Mouse (Mus musculus): ENCODE data around the gene Nlk. TPM values are rescaled to one million over a fixed set of nuclear protein-coding genes. Genes with fewer than 3 reads are reported as not detected.

The Nlk gene
- polyA plus RNA-seq, 1 experiment from 2014 or later: 3.2 TPM

DNA sequence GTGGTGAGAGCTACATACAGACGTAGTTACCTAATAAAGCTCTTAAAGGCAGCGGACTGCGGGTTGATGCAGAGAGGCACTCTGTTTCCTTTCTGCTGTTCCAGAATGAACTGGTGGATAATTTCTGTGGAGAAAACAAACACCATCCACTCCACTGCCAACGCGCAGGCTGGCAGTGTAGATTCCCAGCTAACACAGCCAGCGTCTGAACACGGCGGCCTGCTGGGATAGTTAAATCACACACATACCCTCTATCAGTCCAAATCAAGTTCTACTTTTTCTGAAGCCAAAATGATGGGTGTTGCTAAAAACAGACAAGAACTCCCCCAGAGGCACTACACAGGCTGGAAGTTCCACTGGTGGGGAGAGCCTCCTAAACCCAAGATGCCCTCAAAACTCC lies 125.7 kb downstream of the Nlk start:
- 86% methylated on average over 8 of the region's 8 CpGs for WGBS (ENCODE audit: insufficient replicate concordance)
- Histone ChIP-seq H3K27me3 (ENCODE audit: control insufficient read depth, insufficient read depth, low read depth, low read length) (no peaks in the 10 kb centered on the region), H3K4me3 (ENCODE audit: low read depth, low read length) (no peak overlapping the region), H3K27ac (ENCODE audit: low read length) (no peak overlapping the region), H3K4me1 (ENCODE audit: control insufficient read depth, low read depth, low read length) (peaks cover 3% of the 10 kb centered on the region; the same call in 1 of the 2 replicates), H3K4me2 (ENCODE audit: low read depth, low read length) (no peak overlapping the region), H3K9me3 (replicated peaks; ENCODE audit: control insufficient read depth, low read length) (no peaks in the 10 kb centered on the region), H3K9ac (ENCODE audit: low read depth, low read length) (no peak overlapping the region), H3K36me3 (ENCODE audit: control insufficient read depth, insufficient read depth) (no peaks in the 10 kb centered on the region)
- ATAC-seq (ENCODE audit: low read depth): no peak

DNA sequence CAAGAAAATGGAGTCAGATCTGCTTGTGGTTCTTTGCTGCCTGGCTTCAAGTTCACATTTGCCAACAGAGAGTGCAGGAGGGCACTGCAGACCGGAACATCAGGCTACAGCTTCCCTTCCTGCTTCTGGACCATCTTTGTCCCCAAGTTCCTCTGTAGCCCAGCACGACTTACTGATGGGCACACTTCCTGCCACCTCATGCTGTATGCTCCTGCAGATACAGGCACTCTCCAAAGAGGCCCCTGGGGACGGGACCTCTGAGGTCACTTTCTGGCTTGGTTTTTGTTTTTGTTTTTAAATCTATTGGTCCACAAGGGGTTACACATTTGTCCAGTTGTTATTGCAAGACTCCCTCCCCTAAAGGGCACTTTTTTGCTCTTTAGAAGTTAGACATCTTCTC lies 127.4 kb downstream of the Nlk start:
- H3K27ac ChIP-seq (ENCODE audit: low read length): no peak overlapping the region
- WGBS (ENCODE audit: insufficient replicate concordance): 37% methylated on average over 3 of the region's 3 CpGs

DNA sequence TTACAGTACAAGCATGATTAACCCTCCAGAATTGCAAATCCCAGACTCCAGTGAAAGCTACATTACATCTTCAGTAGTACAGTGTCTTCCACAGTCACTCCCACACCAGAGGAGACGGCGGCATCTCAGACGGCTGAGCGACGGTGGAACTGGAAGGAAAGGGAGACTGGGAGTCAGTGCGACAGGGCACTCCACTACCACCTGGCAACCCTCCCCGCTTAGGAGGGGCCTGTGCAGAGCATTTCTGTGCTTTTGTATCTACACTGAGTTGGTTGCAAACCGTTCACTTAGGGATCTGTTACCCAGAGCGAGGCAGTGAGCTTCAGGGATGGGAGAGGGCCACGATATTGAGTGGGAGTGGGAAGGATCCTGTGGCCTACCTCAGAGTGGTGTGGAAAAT lies 128.3 kb downstream of the Nlk start:
- H3K36me3 ChIP-seq (ENCODE audit: control insufficient read depth, insufficient read depth): no peaks in the 10 kb centered on the region
- ATAC-seq (ENCODE audit: low read depth): no peak
- no peak overlapping the region for H3K9ac ChIP-seq (ENCODE audit: low read depth, low read length)
- no peak overlapping the region for H3K4me2 ChIP-seq (ENCODE audit: low read depth, low read length)
- no peak overlapping the region for H3K27ac ChIP-seq (ENCODE audit: low read length)
- no peaks in the 10 kb centered on the region; the same call in 1 of the 2 replicates for H3K4me1 ChIP-seq (ENCODE audit: control insufficient read depth, low read depth, low read length)
- H3K27me3 ChIP-seq (ENCODE audit: control insufficient read depth, insufficient read depth, low read depth, low read length): no peaks in the 10 kb centered on the region
- no peaks in the 10 kb centered on the region for H3K9me3 ChIP-seq (replicated peaks; ENCODE audit: control insufficient read depth, low read length)
- WGBS (ENCODE audit: insufficient replicate concordance): 82% methylated on average over 10 of the region's 10 CpGs
- H3K4me3 ChIP-seq (ENCODE audit: low read depth, low read length): no peak overlapping the region

More for the DNA sequence above, 127.4 kb downstream of the Nlk start:
- no peaks in the 10 kb centered on the region for H3K27me3 ChIP-seq (ENCODE audit: control insufficient read depth, insufficient read depth, low read depth, low read length)
- H3K4me3 ChIP-seq (ENCODE audit: low read depth, low read length): no peak overlapping the region
- H3K4me2 ChIP-seq (ENCODE audit: low read depth, low read length): no peak overlapping the region
- H3K9me3 ChIP-seq (replicated peaks; ENCODE audit: control insufficient read depth, low read length): no peaks in the 10 kb centered on the region
- no peak overlapping the region for H3K9ac ChIP-seq (ENCODE audit: low read depth, low read length)
- peaks cover 2% of the 10 kb centered on the region; the same call in 1 of the 2 replicates for H3K4me1 ChIP-seq (ENCODE audit: control insufficient read depth, low read depth, low read length)
- no peaks in the 10 kb centered on the region for H3K36me3 ChIP-seq (ENCODE audit: control insufficient read depth, insufficient read depth)
- no peak for ATAC-seq (ENCODE audit: low read depth)

DNA sequence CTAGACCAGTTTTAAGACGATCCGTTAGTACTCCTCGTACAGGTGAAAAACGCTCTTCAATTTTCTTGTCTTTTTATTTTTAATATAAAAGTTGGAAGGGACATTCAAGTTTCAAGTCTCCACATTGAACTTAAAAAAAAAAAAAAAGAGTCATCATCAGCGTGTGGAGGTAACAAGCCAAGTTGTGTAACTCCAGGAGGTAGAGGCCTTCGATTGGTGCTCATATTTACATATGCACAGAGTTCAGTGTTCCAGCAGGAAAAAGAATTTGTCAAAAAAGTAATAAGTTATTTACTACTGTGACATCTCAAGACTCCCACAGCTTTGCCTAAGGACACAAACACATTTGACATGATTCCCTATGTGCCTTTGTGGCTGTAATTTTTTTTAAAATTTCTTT lies 129.6 kb downstream of the Nlk start:
- H3K4me1 ChIP-seq (ENCODE audit: control insufficient read depth, low read depth, low read length): no peaks in the 10 kb centered on the region; the same call in 1 of the 2 replicates
- H3K4me2 ChIP-seq (ENCODE audit: low read depth, low read length): no peak overlapping the region
- no peaks in the 10 kb centered on the region for H3K9me3 ChIP-seq (replicated peaks; ENCODE audit: control insufficient read depth, low read length)
- H3K36me3 ChIP-seq (ENCODE audit: control insufficient read depth, insufficient read depth): no peaks in the 10 kb centered on the region
- no peak for ATAC-seq (ENCODE audit: low read depth)
- H3K27me3 ChIP-seq (ENCODE audit: control insufficient read depth, insufficient read depth, low read depth, low read length): no peaks in the 10 kb centered on the region
- WGBS (ENCODE audit: insufficient replicate concordance): 73% methylated on average over 6 of the region's 6 CpGs
- no peak overlapping the region for H3K27ac ChIP-seq (ENCODE audit: low read length)
- no peak overlapping the region for H3K4me3 ChIP-seq (ENCODE audit: low read depth, low read length)
- no peak overlapping the region for H3K9ac ChIP-seq (ENCODE audit: low read depth, low read length)

DNA sequence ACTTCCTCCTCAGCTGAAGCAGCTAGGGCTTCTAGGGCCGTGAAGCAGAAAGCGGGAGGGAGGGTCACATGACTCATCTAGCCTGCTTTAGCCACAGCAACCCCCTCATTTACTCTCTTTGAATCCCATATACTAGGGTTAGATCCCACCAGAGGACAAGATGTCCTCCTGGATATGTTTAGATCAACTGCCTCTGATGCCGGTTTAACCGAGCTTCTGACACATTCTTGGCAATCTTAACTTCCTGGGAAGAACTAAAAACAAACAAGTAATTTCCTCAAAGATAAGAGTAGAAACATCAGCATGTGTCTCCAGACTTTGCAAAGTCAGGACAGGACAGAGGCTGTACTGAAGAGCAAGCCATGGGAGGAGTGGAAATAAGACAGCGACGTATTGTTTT lies 130.4 kb downstream of the Nlk start:
- WGBS (ENCODE audit: insufficient replicate concordance): 30% methylated on average over 6 of the region's 6 CpGs
- Histone ChIP-seq H3K27me3 (ENCODE audit: control insufficient read depth, insufficient read depth, low read depth, low read length) (no peaks in the 10 kb centered on the region), H3K9ac (ENCODE audit: low read depth, low read length) (no peak overlapping the region), H3K4me2 (ENCODE audit: low read depth, low read length) (no peak overlapping the region), H3K9me3 (replicated peaks; ENCODE audit: control insufficient read depth, low read length) (no peaks in the 10 kb centered on the region), H3K4me3 (ENCODE audit: low read depth, low read length) (no peak overlapping the region), H3K4me1 (ENCODE audit: control insufficient read depth, low read depth, low read length) (no peaks in the 10 kb centered on the region; the same call in 1 of the 2 replicates), H3K36me3 (ENCODE audit: control insufficient read depth, insufficient read depth) (no peaks in the 10 kb centered on the region), H3K27ac (ENCODE audit: low read length) (0 out of 2 replicates have a peak overlapping the region, but pooled peaks have one; percentile 21)
- peak; percentile 45; the same call in 1 of the 2 replicates for ATAC-seq (ENCODE audit: low read depth)

DNA sequence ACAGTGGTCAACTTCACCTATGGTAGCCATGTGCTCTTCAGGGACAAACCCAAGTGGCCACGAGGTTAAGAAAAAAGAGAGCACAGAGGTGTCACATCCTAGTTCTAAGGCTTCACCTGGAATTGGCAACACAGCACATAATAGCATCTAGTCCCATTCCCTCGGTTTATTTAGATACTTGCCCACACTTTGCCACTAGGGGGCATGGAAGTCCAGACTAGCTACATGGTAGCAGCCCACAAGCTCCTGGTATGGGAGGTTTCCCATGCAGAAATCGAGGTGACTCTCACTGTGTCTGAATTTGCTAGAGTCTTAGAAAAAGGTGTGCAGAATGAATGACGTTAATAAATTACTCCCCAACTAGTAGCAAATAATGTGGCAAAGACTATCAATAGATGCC lies 136.7 kb downstream of the Nlk start:
- H3K36me3 ChIP-seq (ENCODE audit: control insufficient read depth, insufficient read depth): no peaks in the 10 kb centered on the region
- peaks cover 10% of the 10 kb centered on the region for H3K4me1 ChIP-seq (ENCODE audit: control insufficient read depth, low read depth, low read length)
- H3K4me3 ChIP-seq (ENCODE audit: low read depth, low read length): no peak overlapping the region
- H3K4me2 ChIP-seq (ENCODE audit: low read depth, low read length): no peak overlapping the region
- no peaks in the 10 kb centered on the region for H3K9me3 ChIP-seq (replicated peaks; ENCODE audit: control insufficient read depth, low read length)
- no peak overlapping the region for H3K27ac ChIP-seq (ENCODE audit: low read length)
- H3K9ac ChIP-seq (ENCODE audit: low read depth, low read length): no peak overlapping the region
- WGBS (ENCODE audit: insufficient replicate concordance): 9% methylated on average over 4 of the region's 4 CpGs
- H3K27me3 ChIP-seq (ENCODE audit: control insufficient read depth, insufficient read depth, low read depth, low read length): no peaks in the 10 kb centered on the region
- ATAC-seq (ENCODE audit: low read depth): 0 out of 2 replicates have a peak, but pooled peaks have one; percentile 22

DNA sequence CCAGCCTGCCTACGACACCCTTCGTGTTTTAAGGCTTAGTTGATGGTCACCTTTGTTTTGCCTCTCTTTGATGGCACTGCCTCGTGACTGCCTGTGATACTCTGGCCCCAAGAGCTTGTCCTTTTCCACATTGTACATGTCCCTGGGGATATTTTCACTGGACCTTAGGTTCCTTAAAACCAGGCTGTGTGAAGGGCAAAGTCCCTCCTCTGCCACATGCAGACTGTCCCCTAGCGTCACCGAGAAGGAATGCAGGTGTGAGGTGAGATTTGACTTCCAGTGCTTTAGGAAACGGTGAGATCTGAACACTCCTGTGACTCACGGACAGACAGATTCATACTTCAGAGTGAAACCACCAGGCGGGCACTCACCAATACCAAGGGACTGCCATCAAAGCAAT lies 139.9 kb downstream of the Nlk start:
- Histone ChIP-seq H3K27ac (ENCODE audit: low read length) (no peak overlapping the region), H3K36me3 (ENCODE audit: control insufficient read depth, insufficient read depth) (no peaks in the 10 kb centered on the region), H3K4me3 (ENCODE audit: low read depth, low read length) (no peak overlapping the region), H3K4me2 (ENCODE audit: low read depth, low read length) (no peak overlapping the region), H3K9me3 (replicated peaks; ENCODE audit: control insufficient read depth, low read length) (no peaks in the 10 kb centered on the region), H3K9ac (ENCODE audit: low read depth, low read length) (no peak overlapping the region), H3K27me3 (ENCODE audit: control insufficient read depth, insufficient read depth, low read depth, low read length) (no peaks in the 10 kb centered on the region), H3K4me1 (ENCODE audit: control insufficient read depth, low read depth, low read length) (peaks cover 17% of the 10 kb centered on the region)
- 48% methylated on average over 8 of the region's 8 CpGs for WGBS (ENCODE audit: insufficient replicate concordance)
- no peak for ATAC-seq (ENCODE audit: low read depth)

DNA sequence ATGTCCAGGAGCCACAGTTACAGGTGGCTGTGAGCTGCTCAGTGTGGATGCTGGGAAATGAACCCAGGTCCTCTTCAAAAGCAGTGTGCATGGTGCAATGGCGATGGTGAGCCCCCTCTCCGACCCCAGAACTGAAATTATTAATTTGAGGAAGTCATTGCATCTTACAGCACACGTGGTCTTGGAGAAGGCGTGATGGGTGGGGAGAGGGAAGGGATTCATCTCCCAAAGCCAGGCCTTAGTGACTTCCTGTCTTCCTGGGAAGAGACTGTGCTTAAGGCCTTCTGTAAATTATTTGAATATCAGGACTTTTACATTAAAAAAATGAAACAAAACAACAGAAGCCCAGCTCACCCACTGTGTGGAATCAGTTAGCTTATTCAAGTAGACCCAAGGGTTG lies 141.1 kb downstream of the Nlk start:
- Histone ChIP-seq H3K9me3 (replicated peaks; ENCODE audit: control insufficient read depth, low read length) (no peaks in the 10 kb centered on the region), H3K36me3 (ENCODE audit: control insufficient read depth, insufficient read depth) (no peaks in the 10 kb centered on the region), H3K27ac (ENCODE audit: low read length) (peak overlapping the region; percentile 78), H3K4me1 (ENCODE audit: control insufficient read depth, low read depth, low read length) (peaks cover 19% of the 10 kb centered on the region), H3K4me2 (ENCODE audit: low read depth, low read length) (no peak overlapping the region), H3K9ac (ENCODE audit: low read depth, low read length) (no peak overlapping the region), H3K4me3 (ENCODE audit: low read depth, low read length) (no peak overlapping the region), H3K27me3 (ENCODE audit: control insufficient read depth, insufficient read depth, low read depth, low read length) (no peaks in the 10 kb centered on the region)
- WGBS (ENCODE audit: insufficient replicate concordance): 52% methylated on average over 4 of the region's 4 CpGs
- ATAC-seq (ENCODE audit: low read depth): no peak

DNA sequence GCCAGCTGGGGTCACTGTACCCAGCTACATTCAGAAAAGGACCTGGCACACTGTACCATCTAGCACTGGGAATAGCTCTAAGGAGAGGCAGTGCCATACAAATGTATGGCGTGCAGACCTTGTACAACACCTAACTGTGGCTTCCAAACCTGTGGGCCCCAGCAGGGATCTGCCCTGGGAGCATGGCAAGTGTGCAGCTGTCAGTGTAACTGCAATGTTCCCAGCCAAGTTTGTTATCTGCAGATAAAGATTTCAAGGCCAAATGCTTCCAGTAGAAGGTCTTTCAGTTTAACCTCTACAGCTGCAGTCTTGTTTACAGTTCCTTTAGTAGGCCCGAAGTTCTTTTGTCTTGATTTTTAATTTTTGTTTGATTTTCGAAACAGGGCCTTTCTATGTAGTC lies 141.6 kb downstream of the Nlk start:
- Histone ChIP-seq H3K4me1 (ENCODE audit: control insufficient read depth, low read depth, low read length) (peaks cover 22% of the 10 kb centered on the region), H3K27ac (ENCODE audit: low read length) (peak overlapping the region; percentile 78), H3K27me3 (ENCODE audit: control insufficient read depth, insufficient read depth, low read depth, low read length) (no peaks in the 10 kb centered on the region), H3K9me3 (replicated peaks; ENCODE audit: control insufficient read depth, low read length) (no peaks in the 10 kb centered on the region), H3K4me3 (ENCODE audit: low read depth, low read length) (no peak overlapping the region), H3K4me2 (ENCODE audit: low read depth, low read length) (no peak overlapping the region), H3K9ac (ENCODE audit: low read depth, low read length) (peak overlapping the region; percentile 7; the same call in 1 of the 2 replicates), H3K36me3 (ENCODE audit: control insufficient read depth, insufficient read depth) (no peaks in the 10 kb centered on the region)
- peak; percentile 9; the same call in 1 of the 2 replicates for ATAC-seq (ENCODE audit: low read depth)
- WGBS (ENCODE audit: insufficient replicate concordance): 27% methylated on average over 3 of the region's 3 CpGs
